Mouse (Mus musculus) liver, embryonic 14.5 days (tissue): Measurements from ENCODE around the gene Opcml.

Experiments
- CTCF ChIP-seq: IDR thresholded peaks from 2 replicates; pipeline ENCODE4 v1.5.1; 2016; ENCODE audit warnings: antibody characterized with exemption, low read depth, control low read depth
- EP300 ChIP-seq: IDR thresholded peaks from 2 replicates; pipeline ENCODE4 v1.6.1; 2016; ENCODE audit warnings: antibody characterized with exemption, low read depth

DNA sequence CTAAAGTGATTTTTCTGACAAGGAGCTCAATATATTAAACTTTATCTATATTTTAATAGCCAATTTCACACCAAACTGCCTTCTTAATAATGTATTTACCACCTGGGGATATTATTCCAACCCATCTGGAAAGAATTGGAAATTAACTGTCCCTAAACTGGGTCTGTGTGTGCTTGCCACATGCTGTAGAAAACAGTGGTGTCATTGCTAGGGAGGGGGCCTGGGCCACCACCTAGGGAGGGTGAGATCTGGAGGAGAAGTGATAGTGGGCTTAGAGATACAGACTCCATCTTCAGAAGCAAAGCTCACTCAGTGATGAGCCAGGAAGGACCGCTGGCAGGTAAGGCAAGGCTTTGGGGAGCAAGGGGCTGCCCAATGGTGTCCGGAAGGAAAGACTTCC lies 537.9 kb downstream of the Opcml start:
- TF ChIP-seq CTCF (no peak), EP300 (no peak)
